Mouse (Mus musculus) stomach, embryonic 15.5 days (tissue): ENCODE data around the gene Irf2bpl. TPM values are rescaled to one million over a fixed set of nuclear protein-coding genes. Genes with fewer than 3 reads are reported as not detected.
A peak's percentile ranks its signal among the peaks of the same experiment; 100 is the strongest.

Source experiments
- ATAC-seq: fragments of 200-750 bp; cut with Nextera tagmentation; 2 replicates; pipeline ENCODE4 v1.8.0; 2017; ENCODE audit warnings: low read depth, moderate number of reproducible peaks, moderate TSS enrichment; ENCODE audit not compliant: insufficient read depth, low FRiP score
- H3K27ac ChIP-seq: fragments of 300-500 bp; sonication (generic); 2 replicates; pipeline ENCODE4 v1.5.1; 2015; ENCODE audit warnings: mild to moderate bottlenecking, inconsistent platforms
- H3K27me3 ChIP-seq: fragments of 300-500 bp; sonication (generic); replicated peaks from 2 replicates; pipeline ENCODE4 v1.6.1; 2015; ENCODE audit warnings: inconsistent platforms
- H3K36me3 ChIP-seq: fragments of 300-500 bp; sonication (generic); 2 replicates; pipeline ENCODE4 v1.6.1; 2015; ENCODE audit warnings: inconsistent platforms
- H3K4me1 ChIP-seq: fragments of 300-500 bp; sonication (generic); 2 replicates; pipeline ENCODE4 v1.6.1; 2015; ENCODE audit warnings: inconsistent platforms
- H3K4me2 ChIP-seq: fragments of 300-500 bp; sonication (generic); 2 replicates; pipeline ENCODE4 v1.6.1; 2015; ENCODE audit warnings: mild to moderate bottlenecking, inconsistent platforms
- H3K4me3 ChIP-seq: fragments of 300-500 bp; sonication (generic); replicated peaks from 2 replicates; pipeline ENCODE4 v1.5.1; 2015; ENCODE audit warnings: inconsistent platforms
- H3K9ac ChIP-seq: fragments of 300-500 bp; sonication (generic); 2 replicates; pipeline ENCODE4 v1.6.1; 2015; ENCODE audit warnings: inconsistent platforms
- H3K9me3 ChIP-seq: fragments of 300-500 bp; sonication (generic); 2 replicates; pipeline ENCODE4 v1.6.1; 2016; ENCODE audit warnings: inconsistent platforms
- WGBS: fragments of 180-500 bp; shearing (Covaris S2); methylation state at CpG from one replicate; pipeline ENCODE4 v1.1.7; 2015; 5-methylcytosine and 5-hydroxymethylcytosine counted together
- polyA plus RNA-seq: library from polyadenylated mRNA; unstranded; fragments of >200 nt; fragmentation: Nextera tagmentation; extraction: Ambion mirVana; gene quantifications from 2 replicates; pipeline ENCODE4 v1.2.1, GENCODE M21; 2015

Irf2bpl gene
- polyA plus RNA-seq, 1 experiment from 2014 or later, result 29.3 TPM

- WGBS, result 27% methylated on average over 7 of the region's 7 CpGs
- ATAC-seq, result no peak
- Histone ChIP-seq H3K4me2 (peak overlapping the region; percentile 20), H3K9me3 (no peaks in the 10 kb centered on the region), H3K36me3 (no peaks in the 10 kb centered on the region), H3K4me1 (peaks cover 78% of the 10 kb centered on the region), H3K9ac (no peak overlapping the region), H3K4me3 (no peak overlapping the region), H3K27me3 (no peaks in the 10 kb centered on the region), H3K27ac (peak overlapping the region; percentile 94)
Measured at GRCm38 (mm10) chr12:86896441-86896890, 11.9 kb upstream of the Irf2bpl start.

GRCm38 (mm10) chr12:86895703-86896409, 11.3 kb upstream of the Irf2bpl start:
- Histone ChIP-seq H3K36me3 (no peaks in the 10 kb centered on the region), H3K4me1 (peaks cover 83% of the 10 kb centered on the region), H3K27ac (peak overlapping the region; percentile 94), H3K9me3 (no peaks in the 10 kb centered on the region), H3K4me2 (peak overlapping the region; percentile 54), H3K9ac (no peak overlapping the region), H3K4me3 (no peak overlapping the region), H3K27me3 (no peaks in the 10 kb centered on the region)
- no peak for ATAC-seq
- WGBS, result 39% methylated on average over 4 of the region's 4 CpGs

DNA sequence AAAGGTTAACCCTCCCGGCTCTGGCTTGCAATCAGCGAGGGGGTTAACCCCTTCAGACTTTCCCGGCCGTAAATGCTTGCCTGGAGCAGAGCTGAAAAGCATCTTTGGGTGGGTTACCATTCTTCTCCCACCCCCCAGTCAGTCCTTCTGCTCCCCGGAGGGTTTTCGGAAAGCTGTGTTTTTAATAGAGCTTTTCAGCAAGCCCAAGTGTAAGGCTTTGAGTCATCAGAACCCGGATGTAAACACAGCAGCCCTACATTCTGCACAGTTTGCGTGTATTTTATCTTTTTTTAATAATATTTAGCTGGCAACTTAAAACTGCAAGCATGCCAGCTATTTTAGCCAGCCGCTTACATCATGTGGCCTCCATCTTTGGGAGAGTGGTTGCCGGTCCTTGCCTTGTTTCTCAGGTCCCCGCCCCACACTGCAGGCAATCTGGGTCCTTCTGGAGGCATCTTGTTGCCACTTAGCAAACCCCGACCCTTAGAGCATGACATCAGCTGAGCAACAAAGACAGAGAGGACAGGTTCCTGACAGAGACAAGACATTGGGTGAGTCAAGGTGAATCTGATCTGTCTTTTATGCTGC, 10.3 kb upstream of the Irf2bpl start:
- Histone ChIP-seq H3K9me3 (no peaks in the 10 kb centered on the region), H3K9ac (peak overlapping the region; percentile 1; the same call in 1 of the 2 replicates), H3K27ac (peak overlapping the region; percentile 94), H3K36me3 (no peaks in the 10 kb centered on the region), H3K4me2 (peak overlapping the region; percentile 54), H3K27me3 (no peaks in the 10 kb centered on the region), H3K4me1 (peaks cover 83% of the 10 kb centered on the region), H3K4me3 (peak overlapping the region; percentile 23)
- ATAC-seq, result peak; percentile 10; the same call in 1 of the 2 replicates
- under 1% methylated on average over 12 of the region's 12 CpGs for WGBS

- Histone ChIP-seq H3K36me3 (no peaks in the 10 kb centered on the region), H3K4me3 (peak overlapping the region; percentile 32), H3K4me1 (peaks cover 83% of the 10 kb centered on the region), H3K4me2 (peak overlapping the region; percentile 75), H3K27me3 (no peaks in the 10 kb centered on the region), H3K9me3 (no peaks in the 10 kb centered on the region), H3K27ac (peak overlapping the region; percentile 96), H3K9ac (no peak overlapping the region; the same call in 1 of the 2 replicates)
- WGBS, result 0% methylated on average over 22 of the region's 26 CpGs
- ATAC-seq, result peak; percentile 85
Measured at GRCm38 (mm10) chr12:86894184-86894839, 9.7 kb upstream of the Irf2bpl start.

GRCm38 (mm10) chr12:86893326-86894183, 9.0 kb upstream of the Irf2bpl start:
- Histone ChIP-seq H3K36me3 (no peaks in the 10 kb centered on the region), H3K9me3 (no peaks in the 10 kb centered on the region), H3K27ac (peak overlapping the region; percentile 96), H3K4me2 (peak overlapping the region; percentile 75), H3K27me3 (no peaks in the 10 kb centered on the region), H3K9ac (no peak overlapping the region; the same call in 1 of the 2 replicates), H3K4me3 (peak overlapping the region; percentile 32), H3K4me1 (peaks cover 81% of the 10 kb centered on the region)
- 2% methylated on average over 20 of the region's 20 CpGs for WGBS
- peak; percentile 29; the same call in 1 of the 2 replicates for ATAC-seq

DNA sequence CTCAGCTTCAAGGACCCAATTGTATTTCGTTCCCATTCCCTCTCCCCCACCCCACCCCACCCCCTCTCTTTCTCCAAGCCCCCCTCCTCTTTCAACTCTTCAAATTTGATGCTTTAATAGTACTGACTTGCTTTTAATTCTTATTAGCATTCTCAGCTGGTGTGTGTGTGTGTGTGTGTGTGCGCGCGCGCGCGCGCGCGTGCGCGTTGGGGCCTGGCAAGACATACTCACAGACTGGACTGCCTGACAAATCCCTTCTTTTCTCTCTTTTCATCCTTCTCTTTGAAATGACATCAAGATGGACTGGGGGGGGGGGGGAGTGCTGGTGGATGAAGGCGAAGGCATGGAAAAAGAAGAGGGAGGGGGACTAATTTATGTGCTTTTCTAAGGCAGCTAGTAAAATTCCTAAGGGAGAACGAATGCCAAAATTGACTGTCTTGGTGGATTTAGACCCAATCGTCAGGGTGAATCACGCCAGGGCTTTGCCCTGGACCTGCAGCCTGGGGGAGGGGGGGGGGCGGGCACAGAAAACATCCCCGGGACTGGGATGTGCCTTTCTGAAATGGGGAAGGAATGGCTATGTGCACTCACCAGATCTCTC, 8.2 kb upstream of the Irf2bpl start:
- H3K4me1 ChIP-seq, result peaks cover 78% of the 10 kb centered on the region
- no peaks in the 10 kb centered on the region for H3K9me3 ChIP-seq
- WGBS, result 5% methylated on average over 17 of the region's 18 CpGs
- H3K4me2 ChIP-seq, result peak overlapping the region; percentile 75
- no peaks in the 10 kb centered on the region for H3K36me3 ChIP-seq
- no peaks in the 10 kb centered on the region for H3K27me3 ChIP-seq
- ATAC-seq, result no peak
- H3K4me3 ChIP-seq, result peak overlapping the region; percentile 41
- no peak overlapping the region for H3K9ac ChIP-seq
- H3K27ac ChIP-seq, result peak overlapping the region; percentile 96

- no peaks in the 10 kb centered on the region for H3K27me3 ChIP-seq
- H3K36me3 ChIP-seq, result no peaks in the 10 kb centered on the region
- peaks cover 77% of the 10 kb centered on the region for H3K4me1 ChIP-seq
- peak overlapping the region; percentile 96 for H3K27ac ChIP-seq
- no peak for ATAC-seq
- peak overlapping the region; percentile 75 for H3K4me2 ChIP-seq
- H3K9me3 ChIP-seq, result no peaks in the 10 kb centered on the region
- peak overlapping the region; percentile 41 for H3K4me3 ChIP-seq
- H3K9ac ChIP-seq, result peak overlapping the region; percentile 25; the same call in 1 of the 2 replicates
- 6% methylated on average over 36 of the region's 37 CpGs for WGBS
Measured at GRCm38 (mm10) chr12:86891786-86892702, 7.4 kb upstream of the Irf2bpl start.

DNA sequence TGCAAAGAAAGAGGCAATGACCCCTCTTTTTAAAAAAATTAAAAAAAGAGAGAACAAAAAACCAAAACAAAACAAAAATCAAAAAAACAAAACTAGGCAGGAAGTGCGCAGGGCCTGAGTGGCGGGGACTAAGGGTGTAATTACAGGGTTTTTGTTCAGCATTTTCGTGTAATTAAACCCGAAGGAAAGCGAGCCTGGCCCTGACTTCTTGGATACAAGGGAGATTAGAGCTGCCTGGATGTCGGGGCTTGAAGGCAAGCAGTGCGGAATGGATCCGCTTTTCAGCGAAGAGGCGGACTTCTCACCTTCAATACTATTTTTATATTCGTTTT, 6.8 kb upstream of the Irf2bpl start:
- peak overlapping the region; percentile 96 for H3K27ac ChIP-seq
- no peaks in the 10 kb centered on the region for H3K36me3 ChIP-seq
- H3K9me3 ChIP-seq, result no peaks in the 10 kb centered on the region
- 0 out of 2 replicates have a peak overlapping the region, but pooled peaks have one; percentile 12 for H3K9ac ChIP-seq
- H3K4me1 ChIP-seq, result peaks cover 77% of the 10 kb centered on the region
- H3K4me3 ChIP-seq, result peak overlapping the region; percentile 41
- peak overlapping the region; percentile 75 for H3K4me2 ChIP-seq
- no peaks in the 10 kb centered on the region for H3K27me3 ChIP-seq
- WGBS, result 21% methylated on average over 11 of the region's 11 CpGs
- no peak for ATAC-seq

- 34% methylated on average over 8 of the region's 8 CpGs for WGBS
- Histone ChIP-seq H3K9ac (no peak overlapping the region), H3K27me3 (no peaks in the 10 kb centered on the region)
Measured at GRCm38 (mm10) chr12:86890796-86891301, 6.3 kb upstream of the Irf2bpl start.

GRCm38 (mm10) chr12:86890091-86890720, 5.6 kb upstream of the Irf2bpl start:
- ATAC-seq, result no peak
- Histone ChIP-seq H3K9me3 (no peaks in the 10 kb centered on the region), H3K27ac (peak overlapping the region; percentile 96), H3K4me2 (peak overlapping the region; percentile 53), H3K36me3 (no peaks in the 10 kb centered on the region), H3K4me1 (peaks cover 81% of the 10 kb centered on the region), H3K27me3 (no peaks in the 10 kb centered on the region), H3K9ac (no peak overlapping the region), H3K4me3 (no peak overlapping the region)
- WGBS, result 57% methylated on average over 12 of the region's 12 CpGs

More at GRCm38 (mm10) chr12:86890796-86891301, 6.3 kb upstream of the Irf2bpl start:
- peak overlapping the region; percentile 96 for H3K27ac ChIP-seq
- H3K9me3 ChIP-seq, result no peaks in the 10 kb centered on the region
- H3K4me3 ChIP-seq, result no peak overlapping the region
- peaks cover 77% of the 10 kb centered on the region for H3K4me1 ChIP-seq
- ATAC-seq, result no peak
- H3K4me2 ChIP-seq, result peak overlapping the region; percentile 26
- H3K36me3 ChIP-seq, result no peaks in the 10 kb centered on the region
